Mouse (Mus musculus) T-helper 1 cell (primary cell): ENCODE data around the gene Etfb.

Experiments
- in situ Hi-C: fragments of 300-600 bp; cut with MboI, MseI; formaldehyde crosslinking; loops from one replicate; pipeline ENCODE4 v1.15.1; 2025; ENCODE audit warnings: high pct_unique_total_duplicates

Etfb gene

DNA sequence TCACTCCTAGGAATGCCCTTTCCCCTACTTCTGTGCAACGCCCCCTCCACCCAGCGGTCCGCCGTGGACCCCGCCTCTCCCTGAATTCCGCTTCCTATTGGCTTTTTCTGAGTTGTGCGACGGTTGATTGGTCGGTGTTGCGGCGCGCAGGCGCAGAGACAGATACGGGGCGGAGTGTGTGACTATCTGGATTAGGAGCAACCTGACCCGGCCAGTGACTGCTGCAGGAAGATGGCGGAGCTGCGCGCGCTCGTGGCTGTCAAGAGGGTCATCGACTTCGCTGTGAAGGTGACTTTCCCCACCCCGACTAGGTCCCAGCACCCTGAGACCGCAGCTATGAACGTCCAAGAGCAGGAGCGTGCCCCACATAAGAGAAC, at the start of gene Etfb, which contains the start of gene Gm45233:
Etfb (plus strand) TSS at position 167 of the 377 bp plus-strand sequence.
Gm45233 (plus strand) TSS at position 212 of the 377 bp plus-strand sequence.
- in situ Hi-C loops: no loop called here

DNA sequence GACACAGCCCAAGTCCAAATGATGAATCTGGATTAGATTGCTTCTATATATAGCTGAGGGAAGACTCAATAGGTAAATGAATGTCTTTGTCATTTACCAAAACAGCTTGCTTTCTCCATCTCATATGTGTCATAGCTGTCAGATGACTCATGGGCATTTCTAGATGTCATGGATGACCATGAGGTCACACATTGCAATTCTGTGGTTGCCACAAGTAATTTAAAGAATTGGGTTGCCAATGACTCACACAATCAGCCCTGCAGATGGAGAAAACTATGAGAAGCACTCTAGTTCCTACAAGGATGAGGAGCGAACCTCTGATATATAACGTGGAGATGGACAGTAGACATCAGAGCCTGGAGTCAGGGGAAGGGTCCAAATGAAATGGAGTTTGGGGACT, 44.4 kb upstream of the Etfb start:
- in situ Hi-C loops: no loop called here

DNA sequence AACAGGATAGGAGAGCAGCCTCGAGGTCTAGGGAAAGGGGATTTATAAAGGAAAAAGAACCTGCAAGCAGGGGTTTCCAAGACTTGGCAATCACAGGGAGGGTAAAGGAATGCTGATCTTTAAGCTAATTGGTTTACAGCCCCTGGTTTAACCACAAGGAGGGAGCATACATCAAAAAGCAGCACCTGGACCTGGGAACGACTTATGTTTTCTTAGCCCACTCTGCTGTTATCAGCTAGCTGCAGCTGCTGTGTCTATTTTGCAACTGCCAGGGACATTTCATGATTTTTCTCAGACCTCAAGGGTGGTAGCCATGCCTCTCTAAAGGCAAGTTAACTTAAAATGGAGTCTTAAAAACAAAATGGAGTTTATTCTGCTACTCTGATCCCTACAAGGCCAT, 41.2 kb upstream of the Etfb start:
- in situ Hi-C loops: no loop called here

DNA sequence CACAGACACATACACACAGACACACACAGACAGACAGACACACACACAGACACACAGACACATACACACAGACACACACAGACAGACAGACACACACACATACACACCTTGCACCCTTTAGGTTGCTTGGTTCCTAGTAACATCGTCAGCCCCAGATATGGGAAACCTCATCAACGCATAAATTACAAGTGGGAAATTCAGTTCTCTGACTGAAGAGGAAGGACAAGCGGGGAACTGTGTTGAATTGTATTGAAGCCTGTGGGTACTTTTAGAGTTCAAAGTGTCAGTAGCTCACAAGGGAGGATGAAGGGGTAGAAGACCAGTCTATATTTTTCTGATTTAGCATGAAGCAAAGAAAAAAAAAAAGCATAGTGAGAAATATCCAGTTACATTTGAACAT, 36.3 kb upstream of the Etfb start:
- in situ Hi-C loops: no loop called here

DNA sequence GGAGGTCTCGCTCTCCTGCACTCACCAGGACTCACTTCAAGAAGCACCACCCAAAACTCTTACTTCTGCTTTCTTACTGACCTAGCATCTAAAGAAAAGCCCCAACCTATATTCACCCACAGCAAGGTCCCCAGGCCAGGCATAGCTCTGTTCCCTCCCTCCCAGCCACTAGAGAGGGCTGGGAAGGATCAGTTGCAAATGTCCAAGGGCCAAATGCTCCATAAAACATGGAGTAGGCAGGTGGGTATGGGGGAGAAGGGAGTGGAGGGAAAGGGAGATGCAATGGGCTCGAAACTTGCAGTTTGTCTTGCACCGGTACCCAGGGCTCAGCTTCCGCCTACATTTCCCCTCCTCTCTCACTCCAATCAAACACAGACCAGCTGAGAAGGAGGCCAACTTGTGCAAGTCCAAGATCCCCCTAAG, 35.7 kb upstream of the Etfb start, which contains the start of gene Siglecg:
Siglecg (plus strand) TSS at position 74 of the 423 bp plus-strand sequence.
- in situ Hi-C loops: no loop called here

DNA sequence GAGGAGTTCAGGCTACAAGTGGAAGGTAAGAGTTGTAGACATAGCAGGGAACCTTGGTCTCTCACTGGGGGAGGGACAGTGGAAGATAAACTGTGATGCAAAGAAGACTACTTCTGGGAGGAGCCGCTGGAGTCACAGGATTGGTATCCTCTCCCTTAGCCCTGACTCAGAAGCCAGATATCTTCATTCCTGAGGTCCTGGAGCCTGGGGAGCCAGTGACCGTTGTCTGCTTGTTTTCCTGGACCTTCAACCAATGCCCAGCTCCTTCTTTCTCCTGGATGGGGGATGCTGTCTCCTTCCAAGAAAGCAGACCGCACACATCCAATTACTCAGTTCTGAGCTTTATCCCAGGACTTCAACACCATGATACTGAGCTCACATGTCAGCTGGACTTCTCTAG, 34.8 kb upstream of the Etfb start:
- in situ Hi-C loops: no loop called here

DNA sequence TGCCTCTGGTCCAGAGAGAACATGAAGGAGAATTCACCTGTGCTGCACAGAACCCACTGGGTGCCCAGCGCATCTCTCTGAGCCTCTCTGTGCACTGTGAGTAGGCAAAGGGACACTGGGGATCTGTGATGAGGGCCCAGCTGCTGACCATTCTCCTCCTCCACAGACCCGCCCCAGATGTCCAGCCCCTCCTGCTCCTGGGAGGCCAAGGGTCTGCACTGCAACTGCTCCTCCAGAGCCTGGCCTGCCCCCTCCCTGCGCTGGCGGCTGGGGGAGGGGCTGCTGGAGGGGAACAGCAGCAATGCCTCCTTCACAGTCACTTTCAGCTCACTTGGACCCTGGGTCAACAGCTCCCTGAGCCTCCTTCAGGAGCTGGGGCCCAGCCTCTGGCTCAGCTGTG, 32.2 kb upstream of the Etfb start:
- in situ Hi-C loops: loop anchor here (5.0 kb wide), 1 partner anchor 1381 kb away; no protein-coding TSS in a partner anchor

DNA sequence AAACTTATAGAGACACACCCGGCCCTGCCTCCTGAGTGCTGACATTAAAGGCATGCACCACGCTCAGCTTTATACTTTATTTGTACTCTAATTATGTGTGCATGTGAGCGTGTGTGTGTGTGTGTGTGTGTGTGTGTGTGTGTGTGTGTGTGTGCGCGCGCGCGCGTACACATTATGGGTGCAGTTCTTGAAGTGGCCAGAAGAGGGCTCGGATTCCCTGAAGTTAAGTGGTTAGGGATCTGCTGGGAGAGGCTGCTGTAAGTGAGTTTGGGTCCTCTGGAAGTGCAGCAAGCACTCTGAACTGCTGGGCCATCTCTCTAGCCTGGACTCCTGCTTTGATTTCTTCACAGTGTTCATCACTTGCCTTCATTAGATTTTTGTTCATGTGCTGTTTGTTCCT, 26.6 kb upstream of the Etfb start:
- in situ Hi-C loops: no loop called here

DNA sequence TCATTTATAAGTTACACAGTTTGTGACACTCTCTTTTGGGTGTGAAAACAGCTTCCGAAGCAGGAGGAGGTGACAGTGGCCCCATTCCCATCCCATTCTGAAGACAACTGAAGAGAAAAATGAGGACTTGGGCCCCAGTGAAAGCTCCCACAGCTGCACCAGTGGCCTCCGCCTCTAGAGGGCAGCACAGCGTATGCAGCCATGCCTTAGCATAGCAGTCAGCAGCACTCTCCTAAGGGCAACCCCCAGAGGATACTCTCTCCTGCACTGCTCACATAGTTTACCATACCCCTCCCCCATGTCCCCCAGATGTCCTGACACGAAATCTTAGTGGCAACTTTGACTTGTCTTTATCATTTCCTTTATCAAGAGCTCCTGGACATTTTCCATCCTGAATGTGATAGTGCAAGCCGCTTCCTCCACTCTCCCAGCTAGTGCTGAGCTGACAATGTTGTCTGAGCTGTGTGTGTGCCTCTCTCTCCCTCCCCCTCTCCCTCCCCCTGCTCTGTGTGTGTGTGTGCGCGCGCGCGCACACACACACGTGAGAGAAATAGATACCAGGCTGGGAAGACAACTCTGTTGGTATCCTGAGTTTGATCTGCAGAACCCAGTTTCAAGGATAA, 20.8 kb upstream of the Etfb start:
- in situ Hi-C loops: no loop called here

DNA sequence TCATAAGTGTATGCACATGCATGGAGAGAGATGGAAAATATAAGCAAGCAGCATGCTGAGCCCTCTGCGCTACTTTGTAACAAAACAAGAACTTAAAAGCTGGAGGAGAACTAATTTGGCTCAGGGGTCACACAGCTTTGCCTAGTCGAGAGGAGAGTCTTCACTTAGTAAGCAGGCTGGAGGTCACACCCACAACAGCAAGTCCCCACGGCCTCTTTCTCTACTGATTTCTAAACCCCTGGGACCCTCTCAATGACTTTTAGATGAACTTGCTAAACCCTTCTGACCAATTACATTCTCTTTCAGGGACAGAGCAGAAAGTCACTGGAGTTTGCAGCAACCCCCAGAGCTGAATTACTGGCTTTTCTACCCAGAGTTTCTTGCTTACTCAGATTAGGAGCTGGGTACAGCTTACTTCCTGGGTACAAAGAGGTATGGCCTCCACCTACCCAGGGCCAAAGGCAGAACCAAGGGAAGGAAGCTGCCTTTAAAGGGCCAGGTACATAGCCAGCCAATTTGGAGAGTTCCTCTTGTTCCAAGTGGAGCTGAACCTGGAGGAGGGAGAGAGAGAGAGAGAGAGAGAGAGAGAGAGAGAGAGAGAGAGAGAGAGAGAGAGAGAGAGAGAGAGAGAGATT, 19.8 kb upstream of the Etfb start:
- in situ Hi-C loops: no loop called here

DNA sequence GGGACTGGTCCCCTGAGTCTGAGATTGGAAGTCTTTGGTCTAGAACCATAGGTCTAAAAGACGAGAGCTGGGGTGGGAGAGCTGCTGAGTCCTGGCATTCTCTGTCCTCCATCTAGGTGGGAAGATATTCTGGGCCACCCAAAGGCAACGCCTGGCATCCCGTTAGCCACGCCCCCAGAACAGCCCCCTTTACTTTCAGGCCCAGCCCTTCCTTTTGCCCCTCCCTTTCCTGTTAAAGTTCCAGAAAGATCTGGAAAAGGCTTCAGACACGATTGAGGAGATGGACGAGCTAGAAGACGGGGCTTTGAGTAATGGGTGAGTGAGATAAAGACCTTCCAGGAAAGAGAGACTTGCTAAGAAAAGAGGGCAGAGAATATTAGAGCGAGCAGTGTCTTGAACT, 16.5 kb upstream of the Etfb start, which contains the start of gene Lim2:
Lim2 (plus strand) TSS at position 265 of the 400 bp plus-strand sequence.
- in situ Hi-C loops: no loop called here

DNA sequence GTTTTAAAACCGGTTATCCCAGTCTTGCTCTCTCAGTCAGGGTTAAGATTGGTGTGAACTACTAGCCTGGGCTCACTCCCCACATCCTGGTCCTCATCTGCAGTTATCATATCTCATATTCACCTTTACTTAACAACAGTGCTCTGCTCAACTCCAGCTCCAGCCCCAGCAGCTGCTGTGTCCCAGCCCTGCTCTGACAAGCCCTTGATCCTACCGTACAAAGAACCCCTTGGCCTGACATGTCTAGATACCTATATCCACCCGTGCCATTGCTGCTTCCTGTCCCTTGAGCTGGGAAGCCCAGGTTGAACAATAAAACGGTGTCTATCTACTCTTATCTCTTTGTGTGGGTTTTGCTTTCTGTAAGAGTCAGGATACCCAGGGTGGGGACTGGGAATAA, 14.4 kb upstream of the Etfb start:
- in situ Hi-C loops: no loop called here

DNA sequence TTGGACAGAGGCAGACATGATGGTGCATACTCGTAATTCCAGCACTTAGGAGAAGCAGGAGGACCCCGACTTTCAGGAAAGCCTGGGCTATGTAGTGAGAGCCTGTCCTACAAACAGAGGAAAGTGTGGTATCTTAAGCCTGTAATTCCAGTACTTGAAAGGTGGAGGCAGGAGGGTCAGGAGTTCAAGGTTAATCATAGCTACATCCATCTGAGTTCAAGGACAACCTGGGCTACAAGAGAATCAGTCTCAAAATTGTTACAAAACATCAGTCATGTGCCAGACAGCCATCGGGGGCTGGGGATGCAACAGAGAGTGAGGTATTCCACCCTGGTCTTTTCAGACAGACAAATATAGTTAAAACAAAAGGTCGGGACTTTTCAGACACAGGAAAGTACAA, 11.0 kb upstream of the Etfb start:
- in situ Hi-C loops: loop anchor here (10.0 kb wide), 1 partner anchor 928 kb away; the partner anchor contains the start of gene Zfp141

DNA sequence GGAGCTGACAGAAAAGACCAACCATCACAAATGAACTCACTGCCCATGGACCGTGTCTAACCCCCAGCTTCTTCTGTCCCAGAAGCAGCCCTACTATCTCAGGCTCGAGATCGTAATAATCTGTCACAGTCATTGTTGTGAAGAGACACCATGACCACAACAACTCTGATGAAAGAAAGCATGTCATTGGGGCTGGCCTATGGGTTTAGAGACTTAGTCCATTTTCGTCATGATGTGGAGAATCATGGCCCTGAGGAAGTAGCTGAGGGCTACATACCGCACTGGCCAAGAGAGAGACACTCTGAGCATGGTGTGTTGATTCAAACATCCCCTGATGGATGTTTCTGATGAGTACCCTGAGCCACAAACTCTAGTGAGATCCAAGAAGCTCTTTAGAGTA, 9.2 kb upstream of the Etfb start:
- in situ Hi-C loops: loop anchor here (10.0 kb wide), 1 partner anchor 930 kb away; the partner anchor contains the start of gene Zfp141

DNA sequence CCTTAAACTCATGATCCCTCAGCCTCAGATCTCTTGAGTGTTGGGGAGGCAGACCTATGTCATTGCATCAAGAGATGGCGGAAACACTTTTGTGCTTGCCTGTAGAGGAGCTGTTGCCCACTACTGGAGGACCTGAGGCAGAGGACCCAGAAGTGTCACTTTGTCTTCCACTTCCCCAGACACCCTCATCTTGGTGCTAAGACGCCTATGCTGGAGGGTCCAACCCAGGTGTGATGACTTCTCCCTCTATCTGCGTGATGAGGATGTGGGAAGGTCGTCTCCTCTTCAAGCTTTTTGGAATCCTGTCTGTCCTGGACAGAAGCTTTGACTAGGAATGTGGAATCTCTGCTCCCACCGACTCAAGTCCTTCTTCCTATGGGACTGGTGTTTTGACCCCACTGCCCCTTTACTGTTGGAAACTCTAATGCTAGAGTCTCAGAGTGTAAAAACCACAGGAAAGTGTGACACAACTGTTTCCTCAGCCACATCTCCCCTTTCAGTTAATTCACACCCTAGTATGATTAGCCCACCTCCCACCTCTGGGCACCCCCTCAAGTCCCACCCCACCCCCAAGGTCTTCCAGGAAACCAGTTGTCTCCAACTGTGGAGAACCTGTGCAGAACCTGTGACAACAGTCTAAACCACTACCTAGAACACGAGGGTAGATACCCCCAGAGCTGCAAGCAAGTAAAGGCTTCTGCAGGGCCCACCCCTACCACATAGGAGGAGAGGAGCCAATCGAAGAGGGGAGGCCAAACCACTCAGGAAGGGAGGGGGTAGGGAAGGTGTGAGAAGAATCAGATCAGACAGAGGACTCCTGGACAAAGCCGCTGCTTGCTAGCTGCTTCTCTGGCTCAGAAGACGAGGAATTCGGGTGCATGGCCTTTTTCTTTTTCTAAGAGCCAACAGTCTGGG, 7.3 kb upstream of the Etfb start, which contains the start of gene Nkg7:
Nkg7 (plus strand) TSS at position 733 of the 915 bp plus-strand sequence.
- in situ Hi-C loops: loop anchor here (10.0 kb wide), 1 partner anchor 932 kb away; the partner anchor contains the start of gene Zfp141

DNA sequence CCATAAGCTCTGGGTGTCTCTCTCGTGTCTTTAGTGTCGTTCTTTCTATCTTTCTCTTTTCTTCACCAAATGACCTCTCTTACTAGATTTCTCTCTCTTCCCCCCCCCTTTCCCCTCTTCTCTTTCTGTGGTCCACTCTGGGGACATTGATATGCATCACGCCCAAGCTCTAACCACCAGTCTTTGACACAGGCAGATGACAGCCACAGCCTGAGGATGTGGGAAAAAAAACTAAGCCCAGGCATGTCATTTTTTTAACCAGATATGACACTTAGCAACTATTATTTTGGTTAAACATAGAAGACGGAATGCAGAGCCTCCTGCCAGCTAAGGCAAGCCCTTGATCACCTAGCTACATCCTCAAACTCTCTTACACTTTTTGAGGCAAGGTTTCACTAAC, 5.3 kb upstream of the Etfb start:
- in situ Hi-C loops: loop anchor here (10.0 kb wide), 1 partner anchor 934 kb away; the partner anchor contains the start of gene Zfp141

DNA sequence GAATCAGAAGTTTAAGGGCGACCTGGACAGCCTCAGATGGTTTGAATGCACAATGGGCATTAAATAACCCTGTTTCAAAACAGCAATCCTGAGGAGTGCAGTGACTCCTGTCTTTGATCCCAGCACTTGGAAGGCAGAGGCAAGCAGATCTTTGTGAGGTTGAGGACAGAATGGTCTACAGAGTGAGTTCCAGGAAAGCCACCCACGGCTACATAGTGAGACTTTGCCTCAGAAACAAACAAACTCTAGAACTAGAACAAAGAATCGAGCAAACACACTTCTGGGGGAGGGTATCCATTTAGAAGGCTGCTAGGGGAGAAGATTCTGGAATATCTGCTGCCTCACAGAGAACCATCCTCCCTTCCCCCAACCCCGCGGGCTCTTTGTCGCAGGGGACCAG, 3.4 kb upstream of the Etfb start, which contains the start of gene Cldnd2:
Cldnd2 (plus strand) TSS at position 301 of the 400 bp plus-strand sequence.
- in situ Hi-C loops: no loop called here

DNA sequence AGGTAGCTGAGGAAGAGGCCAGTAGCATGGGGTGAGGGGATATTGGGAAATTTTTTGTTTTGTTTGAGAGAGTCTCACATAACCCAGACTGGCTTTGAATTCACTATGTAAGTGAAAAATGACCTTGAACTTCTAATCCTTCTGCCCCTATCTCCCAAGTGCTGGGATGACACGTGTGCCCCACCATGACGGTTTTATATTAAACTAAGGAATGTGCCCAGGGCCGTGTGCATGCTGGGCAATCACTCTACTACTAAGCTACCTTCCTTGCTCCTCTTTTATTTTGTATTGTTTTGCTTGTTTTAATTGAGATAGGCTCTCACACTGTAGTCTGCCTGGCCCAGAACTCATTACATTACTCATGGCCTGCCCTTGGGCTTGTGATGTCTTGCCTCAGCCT, 2.8 kb upstream of the Etfb start:
- in situ Hi-C loops: no loop called here

DNA sequence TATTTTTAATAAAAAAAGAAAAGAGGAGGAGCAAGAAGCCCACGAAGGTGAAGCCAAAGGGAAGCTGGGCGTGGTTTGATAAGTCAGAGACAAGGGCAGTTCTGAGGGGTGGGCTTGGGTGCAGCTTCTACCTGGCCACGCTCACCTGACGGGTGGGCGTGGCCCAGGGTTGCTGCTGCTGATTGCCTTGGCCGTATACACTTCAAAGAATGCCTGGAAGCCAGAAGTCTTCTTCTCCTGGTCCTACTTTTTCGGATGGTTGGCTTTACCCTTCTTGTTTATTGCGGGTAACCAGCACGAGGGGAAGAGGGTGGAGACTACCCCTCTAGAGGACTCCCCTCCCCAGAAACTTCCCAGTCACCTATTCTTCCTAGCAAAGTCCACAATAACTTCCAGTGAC, 1.2 kb upstream of the Etfb start:
- in situ Hi-C loops: no loop called here

DNA sequence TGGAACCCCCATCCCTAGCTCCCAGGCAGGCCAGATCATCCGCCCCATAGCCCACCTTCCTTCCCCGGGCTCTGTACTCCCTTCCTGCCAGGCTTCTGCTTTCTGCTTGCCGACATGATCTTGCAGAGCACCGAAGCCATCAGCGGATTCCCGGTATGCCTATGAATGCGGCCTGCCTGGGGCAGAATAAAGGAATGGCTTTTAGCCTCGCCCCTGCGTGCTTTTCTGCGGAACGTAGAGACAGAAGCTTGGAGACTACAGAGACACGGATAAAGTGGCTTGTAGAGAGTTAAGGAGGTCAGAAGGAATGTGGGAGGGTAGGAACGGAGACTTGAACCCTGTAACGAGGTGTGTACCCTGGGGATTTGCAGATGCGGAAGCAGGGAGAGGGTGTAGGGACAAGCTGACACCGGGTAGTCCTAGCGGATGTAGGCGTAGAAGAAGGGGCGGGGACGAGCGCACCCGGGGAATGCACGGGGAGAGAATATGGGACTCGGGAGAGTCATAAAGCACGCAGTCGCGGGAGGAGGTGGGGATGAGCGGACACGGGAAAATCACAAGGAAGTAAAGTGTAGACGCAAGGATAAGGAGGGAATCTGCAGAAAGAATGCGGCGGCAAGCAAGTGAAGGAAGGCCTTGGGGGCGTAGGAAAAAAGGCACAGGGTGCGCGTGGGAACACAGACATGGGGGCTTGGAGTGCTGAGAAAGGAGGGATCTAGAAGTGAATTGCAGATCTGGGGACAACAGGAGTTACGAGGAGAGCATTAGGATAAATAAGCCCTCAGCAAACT, 562 bp upstream of the Etfb start:
- in situ Hi-C loops: no loop called here

DNA sequence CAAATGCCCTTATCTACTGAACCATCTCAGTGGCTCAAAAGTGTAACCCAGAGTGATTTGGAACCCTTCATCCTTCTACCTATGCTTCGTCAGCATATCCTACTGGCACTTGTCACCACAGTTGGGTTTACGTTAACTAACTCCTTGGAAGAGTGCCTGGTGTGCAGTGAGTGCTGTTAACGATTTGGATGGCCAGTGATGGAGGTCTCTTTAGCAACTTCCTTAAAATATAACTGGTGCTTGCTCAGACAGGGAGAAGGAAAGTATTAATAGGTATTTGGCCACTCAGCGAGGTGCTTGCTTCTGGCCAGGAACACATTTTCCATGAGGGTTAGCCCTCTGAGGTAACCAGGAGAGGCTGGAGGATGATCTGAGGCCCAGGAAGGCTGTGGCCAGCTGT, 3.9 kb downstream of the Etfb start:
- in situ Hi-C loops: no loop called here
